Mouse (Mus musculus) heart, embryonic 12.5 days (tissue): ENCODE data around the gene Olfr1335. TPM values are rescaled to one million over a fixed set of nuclear protein-coding genes. Genes with fewer than 3 reads are reported as not detected.
"Not testable (repeated sequence)": the region's sequence is repeated elsewhere in the genome, so short reads cannot be mapped to it uniquely, and the experiment has no call there.

Experiments
- ATAC-seq: fragments of 200-750 bp; cut with Nextera tagmentation; 2 replicates; pipeline ENCODE4 v1.8.0; 2017; ENCODE audit warnings: moderate TSS enrichment, moderate library complexity; ENCODE audit not compliant: insufficient number of reproducible peaks, low FRiP score
- H3K27ac ChIP-seq: fragments of 300-500 bp; sonication (generic); 2 replicates; pipeline ENCODE4 v1.5.1; 2016; ENCODE audit warnings: mild to moderate bottlenecking, moderate library complexity; ENCODE audit not compliant: poor library complexity, severe bottlenecking
- H3K27me3 ChIP-seq: fragments of 300-500 bp; sonication (generic); replicated peaks from 2 replicates; pipeline ENCODE4 v1.6.1; 2016; ENCODE audit warnings: mild to moderate bottlenecking, moderate library complexity
- H3K36me3 ChIP-seq: fragments of 300-500 bp; sonication (generic); 2 replicates; pipeline ENCODE4 v1.6.1; 2016; ENCODE audit warnings: mild to moderate bottlenecking, moderate library complexity
- H3K4me1 ChIP-seq: fragments of 300-500 bp; sonication (generic); replicated peaks from 2 replicates; pipeline ENCODE4 v1.6.1; 2016; ENCODE audit warnings: mild to moderate bottlenecking
- H3K4me2 ChIP-seq: fragments of 300-500 bp; sonication (generic); 2 replicates; pipeline ENCODE4 v1.6.1; 2016; ENCODE audit warnings: mild to moderate bottlenecking, moderate library complexity
- H3K4me3 ChIP-seq: fragments of 300-500 bp; sonication (generic); 2 replicates; pipeline ENCODE4 v1.5.1; 2016; ENCODE audit warnings: mild to moderate bottlenecking
- H3K9ac ChIP-seq: fragments of 300-500 bp; sonication (generic); 2 replicates; pipeline ENCODE4 v1.6.1; 2016; ENCODE audit warnings: mild to moderate bottlenecking, moderate library complexity
- H3K9me3 ChIP-seq: fragments of 300-500 bp; sonication (generic); replicated peaks from 2 replicates; pipeline ENCODE4 v1.6.1; 2016; ENCODE audit warnings: mild to moderate bottlenecking, moderate library complexity
- WGBS: fragments of 180-500 bp; shearing (Covaris S2); methylation state at CpG from one replicate; pipeline ENCODE4 v1.1.7; 2016; 5-methylcytosine and 5-hydroxymethylcytosine counted together
- polyA plus RNA-seq: library from polyadenylated mRNA; unstranded; fragments of >200 nt; fragmentation: Nextera tagmentation; extraction: Ambion mirVana; gene quantifications from 2 replicates; pipeline ENCODE4 v1.2.1, GENCODE M21; 2016

Gene Olfr1335
- not detected in 2 replicates for polyA plus RNA-seq

- 82% methylated on average over 4 of the region's 4 CpGs for WGBS
- H3K4me2 ChIP-seq = no peak within 1 kb of the TSS
- H3K27ac ChIP-seq = no peak within 1 kb of the TSS
- no peak within 1 kb of the TSS for H3K9ac ChIP-seq
- H3K36me3 ChIP-seq = no peaks in the 10 kb centered on the region
- H3K9me3 ChIP-seq = no peaks in the 10 kb centered on the region
- no peaks in the 10 kb centered on the region for H3K4me1 ChIP-seq
- H3K27me3 ChIP-seq = no peaks in the 10 kb centered on the region
- H3K4me3 ChIP-seq = no peak within 1 kb of the TSS
- no peak for ATAC-seq
Observed at GRCm38 (mm10) chr4:118809844-118810243, at the start of gene Olfr1335. Gene Olfr1335 (minus strand): TSS chr4:118809944.

- Histone ChIP-seq H3K27me3 (no peaks in the 10 kb centered on the region), H3K4me1 (no peaks in the 10 kb centered on the region), H3K9me3 (no peaks in the 10 kb centered on the region), H3K36me3 (no peaks in the 10 kb centered on the region), H3K9ac (no peak within 1 kb of the TSS), H3K4me2 (no peak within 1 kb of the TSS), H3K4me3 (no peak within 1 kb of the TSS), H3K27ac (no peak within 1 kb of the TSS)
- no peak for ATAC-seq
- 86% methylated on average over 1 of the region's 1 CpGs for WGBS
Observed at GRCm38 (mm10) chr4:118836179-118836578, 26.4 kb upstream of the Olfr1335 start, which contains the start of gene Olfr1333. Gene Olfr1333 (minus strand): TSS chr4:118836279.

GRCm38 (mm10) chr4:118818921-118819320 lies 9.2 kb upstream of the Olfr1335 start:
- H3K4me3 ChIP-seq = no peak overlapping the region
- H3K27me3 ChIP-seq = no peaks in the 10 kb centered on the region
- no peaks in the 10 kb centered on the region for H3K4me1 ChIP-seq
- H3K9ac ChIP-seq = no peak overlapping the region
- no peak overlapping the region for H3K4me2 ChIP-seq
- H3K27ac ChIP-seq = no peak overlapping the region
- no peak for ATAC-seq
- WGBS = 83% methylated on average over 1 of the region's 1 CpGs
- no peaks in the 10 kb centered on the region for H3K36me3 ChIP-seq
- no peaks in the 10 kb centered on the region for H3K9me3 ChIP-seq

- H3K9ac ChIP-seq, H3K9me3 ChIP-seq, H3K4me1 ChIP-seq, H3K4me3 ChIP-seq, H3K4me2 ChIP-seq, ATAC-seq, H3K36me3 ChIP-seq, H3K27me3 ChIP-seq, H3K27ac ChIP-seq: not testable (repeated sequence)
Observed at GRCm38 (mm10) chr4:118792796-118793195, 16.9 kb downstream of the Olfr1335 start.

- Histone ChIP-seq H3K27me3 (no peaks in the 10 kb centered on the region), H3K9ac (no peak within 1 kb of the TSS), H3K36me3 (no peaks in the 10 kb centered on the region), H3K4me3 (no peak within 1 kb of the TSS), H3K4me1 (no peaks in the 10 kb centered on the region), H3K27ac (no peak within 1 kb of the TSS), H3K4me2 (no peak within 1 kb of the TSS), H3K9me3 (no peaks in the 10 kb centered on the region)
- WGBS = 73% methylated on average over 2 of the region's 2 CpGs
- no peak for ATAC-seq
Observed at GRCm38 (mm10) chr4:118782486-118782885, 27.3 kb downstream of the Olfr1335 start, which contains the start of gene Olfr1337. Gene Olfr1337 (minus strand): TSS chr4:118782586.

Other genes starting within 250 kb of the Olfr1335 start
- 0.76 and 0.80 TPM in 2 replicates for gene Cfap57, start 189.2 kb downstream of the Olfr1335 start, polyA plus RNA-seq
- gene Ebna1bp2, start 189.1 kb downstream of the Olfr1335 start, polyA plus RNA-seq = 96.7 and 103 TPM in 2 replicates
- gene Olfr62, start 151.0 kb downstream of the Olfr1335 start, polyA plus RNA-seq = not detected in 2 replicates
- gene Olfr1342, start 117.2 kb downstream of the Olfr1335 start, polyA plus RNA-seq = not detected in 2 replicates
- not detected in 2 replicates for gene Olfr1341, start 106.4 kb downstream of the Olfr1335 start, polyA plus RNA-seq
- gene Olfr1340, start 89.8 kb downstream of the Olfr1335 start, polyA plus RNA-seq = not detected in 2 replicates
- not detected in 2 replicates for gene Olfr1339, start 77.8 kb downstream of the Olfr1335 start, polyA plus RNA-seq
- gene Olfr1338, start 51.2 kb downstream of the Olfr1335 start, polyA plus RNA-seq = not detected in 2 replicates
- gene Olfr1337, start 27.4 kb downstream of the Olfr1335 start, polyA plus RNA-seq = not detected in 2 replicates
- gene Olfr1333, start 26.3 kb upstream of the Olfr1335 start, polyA plus RNA-seq = not detected in 2 replicates
- gene Olfr1331, start 54.7 kb upstream of the Olfr1335 start, polyA plus RNA-seq = not detected in 2 replicates
- gene Olfr1330, start 78.7 kb upstream of the Olfr1335 start, polyA plus RNA-seq = 0.05 and 0.09 TPM in 2 replicates
- not detected in 2 replicates for gene Olfr1329, start 107.5 kb upstream of the Olfr1335 start, polyA plus RNA-seq
- gene Olfr1328, start 128.7 kb upstream of the Olfr1335 start, polyA plus RNA-seq = not detected in 2 replicates
- not detected in 2 replicates for gene Lao1, start 151.6 kb upstream of the Olfr1335 start, polyA plus RNA-seq